Mouse (Mus musculus): ENCODE results near the gene Npcd. TPM values are rescaled to one million over a fixed set of nuclear protein-coding genes. Genes with fewer than 3 reads are reported as not detected.
"Not testable (repeated sequence)": the region's sequence is repeated elsewhere in the genome, so short reads cannot be mapped to it uniquely, and the experiment has no call there.

Npcd gene
- total RNA-seq, 2 experiments from 2014 or later: 0.55 TPM; not detected in 1

- DNase-seq (ENCODE audit: low spot score): peak; percentile 78
Measured at GRCm38 (mm10) chr15:79832064-79832900, 1.8 kb downstream of the Npcd start.

GRCm38 (mm10) chr15:79830388-79830787, 3.6 kb downstream of the Npcd start:
- DNase-seq (ENCODE audit: low spot score): peak; percentile 78

- no peak for DNase-seq (ENCODE audit: low spot score)
Measured at GRCm38 (mm10) chr15:79829431-79829830, 4.6 kb downstream of the Npcd start.

DNA sequence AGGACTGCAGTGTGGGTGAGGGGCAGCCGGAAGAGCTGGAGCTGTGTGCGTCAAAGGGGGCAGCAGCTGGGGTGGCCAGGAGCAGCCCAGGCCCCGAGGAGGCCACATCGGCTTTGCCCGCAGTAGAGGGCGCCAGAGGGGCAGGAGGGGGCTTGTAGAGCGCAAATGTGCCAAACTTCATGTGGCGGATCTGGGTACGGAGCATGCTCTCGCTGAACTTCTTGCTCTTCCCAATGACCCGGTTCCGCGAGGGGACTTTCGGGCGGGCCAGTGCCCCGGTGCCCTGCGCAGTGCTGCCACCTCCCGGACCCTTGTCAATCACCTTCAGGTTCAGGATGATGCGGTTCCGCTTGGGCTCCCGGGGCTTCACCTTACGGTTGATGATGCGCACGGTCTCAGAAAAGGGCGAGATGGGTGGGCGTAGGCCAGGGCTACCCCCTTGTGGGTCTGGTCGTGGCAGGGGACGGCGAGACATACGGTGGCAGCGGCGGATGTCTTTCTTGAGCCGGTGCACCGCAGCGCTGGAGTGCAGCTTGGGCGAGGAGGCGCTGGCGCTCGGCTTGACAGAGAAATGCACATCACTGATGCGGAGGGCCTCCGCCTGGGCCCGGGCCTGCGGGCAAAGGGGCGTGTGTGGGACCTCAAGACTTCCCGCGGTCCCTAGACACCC, 5.5 kb downstream of the Npcd start:
- DNase-seq (ENCODE audit: low spot score): no peak

DNA sequence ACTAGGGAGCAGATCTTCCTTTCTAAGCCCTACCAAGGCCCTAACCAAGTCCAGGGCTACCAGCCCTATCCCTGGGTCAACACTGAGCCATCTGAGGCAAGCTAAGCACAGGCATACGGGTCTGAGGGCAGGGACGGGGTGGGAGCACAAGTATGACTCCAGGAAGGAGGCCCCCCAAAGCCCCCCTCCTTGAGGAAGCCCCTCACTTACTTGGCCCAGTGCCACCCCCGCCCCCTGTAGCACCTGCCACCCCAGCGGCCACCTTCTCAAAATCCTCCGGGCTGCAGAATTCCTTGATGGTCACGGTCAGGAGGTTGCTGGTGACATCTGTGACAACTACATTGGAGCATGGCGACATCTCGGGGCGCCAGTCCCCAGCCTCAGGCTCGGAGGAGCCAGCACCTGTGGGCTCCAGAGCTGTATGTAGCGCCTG, 6.2 kb downstream of the Npcd start:
- no peak for DNase-seq (ENCODE audit: low spot score)

DNA sequence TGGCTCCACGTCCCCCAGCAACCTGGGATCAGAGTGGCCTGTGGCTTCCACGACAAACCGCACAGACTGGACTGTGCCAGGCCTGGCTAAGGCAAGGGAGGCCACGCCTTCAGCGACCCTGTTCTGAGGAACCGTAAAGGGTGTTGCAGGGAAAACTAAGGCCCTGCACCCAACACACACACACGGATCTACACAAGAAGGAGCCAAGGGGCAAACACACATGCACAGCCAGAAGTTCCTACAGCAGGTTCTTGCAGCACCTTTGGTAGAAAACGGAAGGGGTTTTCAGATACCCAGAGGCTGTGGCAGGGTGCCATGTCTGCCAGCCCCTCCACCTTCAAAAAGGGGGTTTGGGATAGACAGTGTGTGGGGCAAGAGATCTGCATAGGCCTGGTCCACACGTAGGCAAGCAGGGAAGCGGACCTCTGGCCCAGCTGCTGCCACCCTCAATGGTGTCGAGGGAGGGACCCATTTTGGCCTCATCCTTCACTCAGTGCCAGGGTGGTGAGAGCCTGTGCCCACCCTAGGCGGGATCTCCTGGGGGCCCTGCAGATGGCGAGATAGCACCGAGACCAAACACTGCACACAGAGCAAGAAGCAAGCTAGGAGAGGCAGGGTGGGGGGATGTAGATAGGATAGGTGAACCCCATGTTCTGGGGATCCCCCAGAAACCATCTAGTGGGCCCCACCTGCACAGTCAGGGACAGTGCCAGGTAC, 6.8 kb downstream of the Npcd start:
- DNase-seq (ENCODE audit: low spot score): no peak

DNA sequence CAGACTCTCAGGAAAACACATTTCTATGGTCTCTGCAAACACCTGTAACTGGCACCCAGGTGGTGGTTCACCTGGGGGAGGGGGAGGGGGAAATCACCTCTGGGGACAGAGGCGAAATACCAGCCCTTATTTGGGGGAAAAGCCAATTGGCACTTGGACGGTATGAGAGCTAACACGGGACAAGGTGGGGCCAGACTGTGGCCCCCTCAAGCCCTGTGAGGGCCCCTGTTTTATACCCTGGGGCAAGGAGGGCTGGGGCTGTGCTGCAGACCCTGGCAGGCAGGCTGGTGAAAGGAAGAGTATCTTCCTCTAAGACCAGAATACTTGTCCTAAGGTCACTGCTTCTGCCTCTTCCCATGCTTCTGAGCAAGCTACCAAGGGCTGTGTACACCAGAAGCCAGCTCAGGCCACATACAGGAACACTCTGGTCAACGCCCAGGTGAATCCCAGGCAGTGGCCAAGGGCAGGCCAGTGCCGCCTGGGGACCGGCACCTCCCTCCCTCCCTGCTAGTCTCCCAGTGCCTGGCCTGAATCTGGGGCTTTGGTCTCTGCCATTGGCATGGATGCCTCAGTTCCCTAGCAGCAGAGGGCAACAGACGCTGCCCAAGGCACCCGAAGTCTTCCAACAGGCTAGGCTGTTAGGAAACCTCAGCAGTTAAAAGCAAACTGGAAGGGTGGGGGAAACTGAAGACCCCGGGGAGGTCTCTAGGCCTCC, 7.7 kb downstream of the Npcd start:
- no peak for DNase-seq (ENCODE audit: low spot score)

- DNase-seq (ENCODE audit: low spot score): no peak
Measured at GRCm38 (mm10) chr15:79825146-79825825, 8.8 kb downstream of the Npcd start.

DNA sequence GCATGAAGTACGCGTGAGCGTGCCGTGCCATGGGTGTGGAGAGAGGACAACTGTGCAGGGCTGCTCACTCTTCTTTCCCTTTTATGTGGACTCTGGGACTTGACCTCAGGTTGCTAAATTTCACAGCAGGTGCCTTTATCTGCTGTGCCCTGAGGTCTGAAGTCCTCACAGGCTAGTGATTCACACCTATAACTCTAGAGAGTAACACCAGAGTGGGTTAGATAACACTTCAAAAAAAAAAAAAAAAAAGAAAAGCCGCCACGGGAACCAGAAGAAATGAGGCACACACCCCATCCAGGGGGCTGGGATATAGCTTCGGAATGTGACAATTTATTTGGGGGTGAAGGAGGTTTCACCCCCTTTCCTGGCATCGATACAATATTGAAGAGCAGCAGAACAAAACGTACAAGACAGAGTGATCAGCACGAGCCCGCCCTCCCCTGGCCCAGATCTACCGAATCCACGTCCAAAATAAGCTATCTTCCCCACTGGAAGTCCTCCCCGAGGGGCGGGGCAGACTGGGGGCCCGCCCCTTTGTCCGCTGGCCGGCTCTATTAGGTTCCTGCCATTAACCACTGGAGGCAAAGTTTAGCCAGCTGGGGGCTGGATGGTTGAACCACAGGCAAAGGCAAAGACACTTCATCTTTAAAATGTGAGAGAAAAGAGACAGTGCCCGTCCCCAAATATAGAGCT, 10.3 kb downstream of the Npcd start:
- peak; percentile 67 for DNase-seq (ENCODE audit: low spot score)

GRCm38 (mm10) chr15:79822265-79823199, 11.5 kb downstream of the Npcd start:
- DNase-seq (ENCODE audit: low spot score): no peak

- no peak for DNase-seq (ENCODE audit: low spot score)
Measured at GRCm38 (mm10) chr15:79818325-79818724, 15.7 kb downstream of the Npcd start.

GRCm38 (mm10) chr15:79813666-79814258, 20.3 kb downstream of the Npcd start:
- DNase-seq (ENCODE audit: low spot score): no peak

- DNase-seq (ENCODE audit: low spot score): not testable (repeated sequence)
Measured at GRCm38 (mm10) chr15:79812840-79813239, 21.2 kb downstream of the Npcd start.

DNA sequence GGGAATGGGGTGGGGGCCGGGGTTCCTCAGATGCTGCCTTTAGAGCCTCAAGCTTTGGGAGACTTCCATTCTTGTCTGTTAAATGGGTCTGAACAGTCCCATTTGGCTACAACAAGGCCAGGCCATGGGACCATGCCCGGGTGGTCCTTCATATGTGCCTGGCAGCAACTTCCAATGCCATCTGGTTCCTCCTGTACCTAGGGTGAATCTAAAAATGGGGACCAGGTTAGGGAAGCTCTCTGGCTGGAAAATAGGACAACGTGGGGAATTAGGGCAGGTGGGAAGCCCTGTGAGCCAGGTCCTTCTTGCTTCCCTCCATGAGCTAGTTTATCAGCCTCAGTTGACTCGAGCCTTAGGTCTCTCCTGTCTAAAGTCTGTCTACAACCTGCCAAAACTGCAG, 23.0 kb downstream of the Npcd start:
- DNase-seq (ENCODE audit: low spot score): no peak

GRCm38 (mm10) chr15:79810061-79810460, 24.0 kb downstream of the Npcd start:
- DNase-seq (ENCODE audit: low spot score): no peak

DNA sequence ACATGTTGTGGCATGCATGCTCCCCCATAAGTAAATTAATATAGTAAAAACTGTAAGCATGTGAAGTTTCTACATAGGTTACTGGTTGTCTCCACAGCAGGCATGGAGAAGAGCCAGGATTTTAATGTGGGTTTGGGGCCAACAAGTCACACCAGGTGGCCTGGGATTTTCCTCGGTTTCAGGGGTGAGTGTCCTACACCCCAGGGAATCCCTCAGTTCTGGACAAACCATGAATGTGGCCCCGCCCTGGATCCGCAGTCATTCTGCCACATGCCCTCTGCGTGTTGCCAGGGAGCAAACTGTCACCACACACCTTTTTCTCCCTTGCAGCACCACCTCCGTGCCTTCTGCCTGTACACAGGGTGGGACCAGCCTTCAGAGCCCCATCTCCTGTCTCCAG, 25.4 kb downstream of the Npcd start:
- no peak for DNase-seq (ENCODE audit: low spot score)

DNA sequence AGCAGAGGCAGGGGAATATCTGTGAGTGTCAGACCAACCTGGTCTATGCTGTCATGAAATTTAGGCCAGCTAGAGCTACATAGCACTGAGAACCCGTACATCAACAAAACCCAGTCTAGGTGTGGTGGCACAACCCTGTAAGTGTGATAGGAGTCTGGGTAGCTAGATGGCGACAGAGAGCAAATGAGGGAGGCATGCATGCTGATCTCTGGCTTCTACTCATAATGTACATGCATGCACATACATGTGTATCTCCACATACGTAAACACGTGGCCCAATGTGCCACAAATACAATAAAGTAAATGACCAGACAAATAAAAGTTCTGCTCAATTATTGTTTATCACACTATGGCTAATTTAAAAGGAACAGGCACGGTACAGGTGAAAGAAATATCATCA, 25.9 kb downstream of the Npcd start:
- DNase-seq (ENCODE audit: low spot score): peak; percentile 44

DNA sequence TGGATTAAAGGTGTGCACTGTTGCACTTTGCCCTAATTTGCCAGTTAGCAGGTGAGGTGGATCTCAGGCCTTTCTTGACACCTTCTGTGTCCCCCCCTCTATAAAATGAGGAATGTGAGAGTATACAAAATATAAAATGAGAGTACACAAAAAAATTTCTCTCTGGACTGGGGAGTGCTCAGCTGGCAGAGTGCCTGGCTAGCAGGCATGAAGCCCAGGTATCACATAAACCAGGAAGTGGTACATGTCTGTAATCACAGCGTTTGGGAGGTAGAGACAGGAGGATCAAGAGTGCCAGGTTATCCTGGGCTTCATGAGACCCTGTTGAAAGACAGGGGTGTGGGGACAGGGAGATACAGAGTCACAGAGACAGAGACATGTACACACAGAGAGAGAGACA, 27.0 kb downstream of the Npcd start:
- DNase-seq (ENCODE audit: low spot score): no peak

DNA sequence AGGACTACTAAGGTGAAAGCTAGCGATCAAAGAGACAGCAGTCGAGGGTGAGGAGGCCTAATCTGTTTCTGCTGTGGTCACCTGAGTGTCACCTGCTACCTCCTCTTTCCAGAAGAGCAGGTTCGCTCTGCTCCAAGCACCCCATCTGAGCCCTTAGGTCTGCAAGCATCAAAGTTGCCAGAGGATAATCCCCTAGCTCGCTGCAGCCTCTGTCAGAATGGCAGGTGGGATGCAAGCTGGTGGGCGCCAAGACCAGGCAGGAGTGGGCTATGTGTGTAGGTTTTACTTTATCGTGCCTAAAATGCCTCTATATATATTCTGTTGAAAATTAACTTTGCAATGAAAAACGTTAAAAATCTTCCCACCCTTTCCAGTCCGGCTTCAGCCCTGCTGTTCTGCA, 28.8 kb downstream of the Npcd start:
- no peak for DNase-seq (ENCODE audit: low spot score)

Measured in gastrocnemius, adult 18-20 months (tissue).